Mouse (Mus musculus): ENCODE measurements around the gene Araf. TPM values are rescaled to one million over a fixed set of nuclear protein-coding genes. Genes with fewer than 3 reads are reported as not detected.
A peak's percentile ranks its signal among the peaks of the same experiment; 100 is the strongest.

Araf gene
- total and polyA plus RNA-seq, 2 experiments from 2014 or later = 310 to 392 TPM

- Histone ChIP-seq H3K4me2 (ENCODE audit: low read depth, low read length) (peak overlapping the region; percentile 47), H3K36me3 (ENCODE audit: insufficient read depth, low read length) (no peaks in the 10 kb centered on the region), H3K9me3 (ENCODE audit: low read length) (no peaks in the 10 kb centered on the region), H3K9ac (replicated peaks; ENCODE audit: low read length) (peak overlapping the region; percentile 24; the same call in 1 of the 2 replicates), H3K4me1 (ENCODE audit: insufficient read depth, low read length) (no peaks in the 10 kb centered on the region), H3K4me3 (ENCODE audit: low read length) (0 out of 2 replicates have a peak overlapping the region, but pooled peaks have one; percentile 60), H3K27me3 (ENCODE audit: insufficient read depth, low read length) (no peaks in the 10 kb centered on the region), H3K27ac (peak overlapping the region; percentile 78)
- WGBS = 37% methylated on average over 2 of the region's 2 CpGs
- no peak for TF ChIP-seq CTCF (IDR thresholded peaks at IDR 0.05; ENCODE audit: low read depth)
- peak; percentile 5 for DNase-seq (ENCODE audit: low spot score)
- ATAC-seq = peak; percentile 14; the same call in 1 of the 2 replicates
These were observed 50.2 kb downstream of the Araf start for GRCm38 (mm10) chrX:20847816-20848215.

- no peak for TF ChIP-seq CTCF (IDR thresholded peaks at IDR 0.05; ENCODE audit: low read depth)
- Histone ChIP-seq H3K36me3 (ENCODE audit: insufficient read depth, low read length) (no peaks in the 10 kb centered on the region), H3K27ac (peak overlapping the region; percentile 90), H3K9me3 (ENCODE audit: low read length) (no peaks in the 10 kb centered on the region), H3K4me1 (ENCODE audit: insufficient read depth, low read length) (no peaks in the 10 kb centered on the region), H3K4me3 (ENCODE audit: low read length) (peak overlapping the region; percentile 60), H3K27me3 (ENCODE audit: insufficient read depth, low read length) (no peaks in the 10 kb centered on the region), H3K4me2 (ENCODE audit: low read depth, low read length) (peak overlapping the region; percentile 66), H3K9ac (replicated peaks; ENCODE audit: low read length) (peak overlapping the region; percentile 75)
- 30% methylated on average over 42 of the region's 42 CpGs for WGBS
- DNase-seq (ENCODE audit: low spot score) = peak; percentile 96
- ATAC-seq = peak; percentile 98
These were observed 50.8 kb downstream of the Araf start for GRCm38 (mm10) chrX:20848256-20848984.

GRCm38 (mm10) chrX:20853794-20854193, 56.2 kb downstream of the Araf start:
- Histone ChIP-seq H3K27me3 (ENCODE audit: insufficient read depth, low read length) (no peaks in the 10 kb centered on the region), H3K9me3 (ENCODE audit: low read length) (no peaks in the 10 kb centered on the region), H3K36me3 (ENCODE audit: insufficient read depth, low read length) (no peaks in the 10 kb centered on the region), H3K9ac (replicated peaks; ENCODE audit: low read length) (no peak overlapping the region), H3K4me1 (ENCODE audit: insufficient read depth, low read length) (no peaks in the 10 kb centered on the region), H3K4me2 (ENCODE audit: low read depth, low read length) (no peak overlapping the region), H3K27ac (no peak overlapping the region), H3K4me3 (ENCODE audit: low read length) (no peak overlapping the region)
- ATAC-seq (no peak), DNase-seq (ENCODE audit: low spot score) (no peak)
- no peak for TF ChIP-seq CTCF (IDR thresholded peaks at IDR 0.05; ENCODE audit: low read depth)
- 85% methylated on average over 7 of the region's 7 CpGs for WGBS

GRCm38 (mm10) chrX:20861453-20862104, 64.0 kb downstream of the Araf start:
- WGBS = 56% methylated on average over 5 of the region's 5 CpGs
- H3K27ac ChIP-seq = no peak overlapping the region
- H3K9ac ChIP-seq (replicated peaks; ENCODE audit: low read length) = no peak overlapping the region
- no peak for TF ChIP-seq CTCF (IDR thresholded peaks at IDR 0.05; ENCODE audit: low read depth)
- no peaks in the 10 kb centered on the region for H3K27me3 ChIP-seq (ENCODE audit: insufficient read depth, low read length)
- H3K36me3 ChIP-seq (ENCODE audit: insufficient read depth, low read length) = no peaks in the 10 kb centered on the region
- no peaks in the 10 kb centered on the region for H3K9me3 ChIP-seq (ENCODE audit: low read length)
- no peak overlapping the region for H3K4me3 ChIP-seq (ENCODE audit: low read length)
- no peak for ATAC-seq
- H3K4me1 ChIP-seq (ENCODE audit: insufficient read depth, low read length) = no peaks in the 10 kb centered on the region
- DNase-seq (ENCODE audit: low spot score) = no peak
- no peak overlapping the region for H3K4me2 ChIP-seq (ENCODE audit: low read depth, low read length)

- Histone ChIP-seq H3K27me3 (ENCODE audit: insufficient read depth, low read length) (no peaks in the 10 kb centered on the region), H3K4me3 (ENCODE audit: low read length) (no peak overlapping the region), H3K27ac (peak overlapping the region; percentile 26; the same call in 1 of the 2 replicates), H3K4me1 (ENCODE audit: insufficient read depth, low read length) (no peaks in the 10 kb centered on the region), H3K4me2 (ENCODE audit: low read depth, low read length) (no peak overlapping the region), H3K36me3 (ENCODE audit: insufficient read depth, low read length) (no peaks in the 10 kb centered on the region), H3K9me3 (ENCODE audit: low read length) (no peaks in the 10 kb centered on the region), H3K9ac (replicated peaks; ENCODE audit: low read length) (no peak overlapping the region)
- no peak for DNase-seq (ENCODE audit: low spot score)
- TF ChIP-seq CTCF (IDR thresholded peaks at IDR 0.05; ENCODE audit: low read depth) = no peak
- 0 out of 2 replicates have a peak, but pooled peaks have one; percentile 10 for ATAC-seq
- 54% methylated on average over 26 of the region's 29 CpGs for WGBS
These were observed 64.8 kb downstream of the Araf start for GRCm38 (mm10) chrX:20862105-20863065.

Measured in hindbrain, postnatal 0 days (tissue).